22 mouse cellular contexts compared by ENCODE assay signal in genomic region chr15:21344749-21345148, GRCm38 (mm10).
DNase-seq lines count a peak whose midpoint lies in the region; ATAC-seq and TF ChIP-seq lines count a peak whose summit lies in the region.
"Had no signal": no experiment of that assay in that cellular context is flagged by ENCODE, and none has a peak within 500 bp of the region (broad histone marks: within the 10 kb centered on the region; RNA-seq: fewer than 3 reads in every experiment).

No protein-coding gene starts in this region.

- H3K27ac ChIP-seq in forebrain, embryonic 11.5 days (ENCODE audit: low read depth, low read length): no peak overlapping the region
- H3K27ac ChIP-seq in forebrain, embryonic 10.5 days: no peak overlapping the region
- no peak overlapping the region for H3K27ac ChIP-seq in forebrain, embryonic 13.5 days
- no peak overlapping the region for H3K27ac ChIP-seq in midbrain, embryonic 14.5 days (replicated peaks; ENCODE audit: low read depth, low read length)
- H3K27ac ChIP-seq in kidney, embryonic 16.5 days (ENCODE audit: low read length): no peak overlapping the region
- H3K27ac ChIP-seq: heart, adult 2 months; limb, embryonic 13.5 days; liver, embryonic 13.5 days; neural tube, embryonic 12.5 days had no signal

- DNase-seq in forebrain, embryonic 11.5 days (ENCODE audit: low spot score): peak; percentile 44
- no peak for DNase-seq in forebrain, embryonic 10.5 days (ENCODE audit: extremely low spot score, low spot score)
- peak; percentile 86 for DNase-seq in brain, embryonic 14.5 days (ENCODE audit: low read depth)
- DNase-seq in midbrain, embryonic 14.5 days: peak; percentile 73
- no peak for DNase-seq in layer of hippocampus, adult 18-20 months (ENCODE audit: low spot score in 2 of 2)
- DNase-seq in spleen, postnatal 36 days (ENCODE audit: low spot score in 2 of 2): no peak
- DNase-seq: cerebellum, adult 9-11 months; gastrocnemius, postnatal 14 days; heart, adult 2 months; heart, postnatal 36 days; kidney, adult 8-10 months; kidney, postnatal 25 days; liver, embryonic 13.5 days; lung, embryonic 14.5 days; lung, postnatal 4 days; thymus, postnatal 36 days had no signal

- H3K36me3 ChIP-seq in forebrain, embryonic 11.5 days (ENCODE audit: control insufficient read depth, insufficient read depth, low read length): no peaks in the 10 kb centered on the region
- no peaks in the 10 kb centered on the region for H3K36me3 ChIP-seq in forebrain, embryonic 10.5 days (replicated peaks)
- no peaks in the 10 kb centered on the region for H3K36me3 ChIP-seq in forebrain, embryonic 13.5 days (ENCODE audit: poor library complexity, severe bottlenecking)
- no peaks in the 10 kb centered on the region for H3K36me3 ChIP-seq in midbrain, embryonic 14.5 days (ENCODE audit: control insufficient read depth, insufficient read depth, low read length)
- H3K36me3 ChIP-seq in kidney, embryonic 16.5 days (ENCODE audit: insufficient read depth, low read length): no peaks in the 10 kb centered on the region
- H3K36me3 ChIP-seq: limb, embryonic 13.5 days; liver, embryonic 13.5 days; neural tube, embryonic 12.5 days had no signal

- H3K9ac ChIP-seq in forebrain, embryonic 11.5 days (ENCODE audit: low read length): no peak overlapping the region
- H3K9ac ChIP-seq in forebrain, embryonic 13.5 days: no peak overlapping the region
- H3K9ac ChIP-seq in midbrain, embryonic 14.5 days (replicated peaks; ENCODE audit: low read length): no peak overlapping the region
- H3K9ac ChIP-seq in kidney, embryonic 16.5 days (replicated peaks; ENCODE audit: low read length): no peak overlapping the region
- H3K9ac ChIP-seq: limb, embryonic 13.5 days; liver, embryonic 13.5 days; lung, embryonic 14.5 days; neural tube, embryonic 12.5 days had no signal

- H3K9me3 ChIP-seq in forebrain, embryonic 11.5 days (ENCODE audit: control insufficient read depth, low read length): no peaks in the 10 kb centered on the region
- H3K9me3 ChIP-seq in forebrain, embryonic 10.5 days: no peaks in the 10 kb centered on the region
- H3K9me3 ChIP-seq in forebrain, embryonic 13.5 days (replicated peaks): no peaks in the 10 kb centered on the region
- H3K9me3 ChIP-seq in midbrain, embryonic 14.5 days (ENCODE audit: control insufficient read depth, low read length): no peaks in the 10 kb centered on the region
- H3K9me3 ChIP-seq in kidney, embryonic 16.5 days (ENCODE audit: low read length): no peaks in the 10 kb centered on the region
- H3K9me3 ChIP-seq: limb, embryonic 13.5 days; liver, embryonic 13.5 days; neural tube, embryonic 12.5 days had no signal

- ATAC-seq in forebrain, embryonic 11.5 days (replicated peaks; ENCODE audit: low FRiP score): peak; percentile 84
- peak; percentile 80; the same call in 1 of the 2 replicates for ATAC-seq in forebrain, embryonic 13.5 days
- ATAC-seq in midbrain, embryonic 14.5 days (ENCODE audit: low FRiP score, low TSS enrichment): peak; percentile 79; the same call in 1 of the 2 replicates
- ATAC-seq in kidney, embryonic 16.5 days (ENCODE audit: low FRiP score, low TSS enrichment): no peak
- ATAC-seq: inflammation-experienced regulatory T-cells, adult 6 months had no signal

- WGBS in forebrain, embryonic 11.5 days: 18% methylated on average over 3 of the region's 3 CpGs
- WGBS in forebrain, embryonic 10.5 days: 35% methylated on average over 3 of the region's 3 CpGs
- WGBS in forebrain, embryonic 13.5 days: 16% methylated on average over 3 of the region's 3 CpGs
- 13% methylated on average over 3 of the region's 3 CpGs for WGBS in midbrain, embryonic 14.5 days
- WGBS in kidney, embryonic 16.5 days: 74% methylated on average over 3 of the region's 3 CpGs

- H3K4me3 ChIP-seq in forebrain, embryonic 11.5 days (ENCODE audit: low read depth, low read length): no peak overlapping the region
- H3K4me3 ChIP-seq in forebrain, embryonic 10.5 days: no peak overlapping the region
- H3K4me3 ChIP-seq in forebrain, embryonic 13.5 days: no peak overlapping the region
- no peak overlapping the region for H3K4me3 ChIP-seq in midbrain, embryonic 14.5 days (replicated peaks; ENCODE audit: low read depth, low read length)
- no peak overlapping the region for H3K4me3 ChIP-seq in kidney, embryonic 16.5 days (ENCODE audit: low read length)
- H3K4me3 ChIP-seq: erythroblast, embryonic 14.5 days; heart, adult 2 months; limb, embryonic 13.5 days; liver, embryonic 13.5 days; neural tube, embryonic 12.5 days had no signal

- H3K4me1 ChIP-seq in forebrain, embryonic 11.5 days (replicated peaks; ENCODE audit: control insufficient read depth, insufficient read depth, low read length): no peaks in the 10 kb centered on the region
- peaks cover 20% of the 10 kb centered on the region for H3K4me1 ChIP-seq in forebrain, embryonic 10.5 days
- 0 out of 2 replicates have a peak, but pooled peaks cover 3% of the 10 kb centered on the region for H3K4me1 ChIP-seq in forebrain, embryonic 13.5 days
- peaks cover 9% of the 10 kb centered on the region; the same call in 1 of the 2 replicates for H3K4me1 ChIP-seq in midbrain, embryonic 14.5 days (ENCODE audit: control insufficient read depth, insufficient read depth, low read length)
- no peaks in the 10 kb centered on the region for H3K4me1 ChIP-seq in kidney, embryonic 16.5 days (ENCODE audit: insufficient read depth, low read length)
- H3K4me1 ChIP-seq: limb, embryonic 13.5 days; liver, embryonic 13.5 days; neural tube, embryonic 12.5 days had no signal

- no peaks in the 10 kb centered on the region for H3K27me3 ChIP-seq in forebrain, embryonic 11.5 days (ENCODE audit: control insufficient read depth, insufficient read depth, low read length)
- H3K27me3 ChIP-seq in forebrain, embryonic 10.5 days (ENCODE audit: poor library complexity, severe bottlenecking): peaks cover 4% of the 10 kb centered on the region; the same call in 1 of the 2 replicates
- no peaks in the 10 kb centered on the region for H3K27me3 ChIP-seq in forebrain, embryonic 13.5 days
- H3K27me3 ChIP-seq in midbrain, embryonic 14.5 days (ENCODE audit: control insufficient read depth, insufficient read depth, low read length): no peaks in the 10 kb centered on the region
- no peaks in the 10 kb centered on the region for H3K27me3 ChIP-seq in kidney, embryonic 16.5 days (ENCODE audit: insufficient read depth, low read length)
- H3K27me3 ChIP-seq: limb, embryonic 13.5 days; liver, embryonic 13.5 days; neural tube, embryonic 12.5 days had no signal

- no peak for TF ChIP-seq POLR2A in brain, embryonic 14.5 days (IDR thresholded peaks at IDR 0.05; ENCODE audit: borderline replicate concordance, extremely low read depth, insufficient read depth, insufficient read length, poor library complexity, severe bottlenecking)

- no peak for TF ChIP-seq CTCF in brain, embryonic 14.5 days (IDR thresholded peaks at IDR 0.05; ENCODE audit: borderline replicate concordance, extremely low read depth, insufficient read depth, insufficient read length)

- H3K4me2 ChIP-seq in forebrain, embryonic 11.5 days (ENCODE audit: low read depth, low read length, severe bottlenecking): no peak overlapping the region
- no peak overlapping the region for H3K4me2 ChIP-seq in forebrain, embryonic 13.5 days
- no peak overlapping the region for H3K4me2 ChIP-seq in midbrain, embryonic 14.5 days (ENCODE audit: low read length)
- H3K4me2 ChIP-seq in kidney, embryonic 16.5 days (replicated peaks; ENCODE audit: low read depth, low read length): no peak overlapping the region
- H3K4me2 ChIP-seq: limb, embryonic 13.5 days; liver, embryonic 13.5 days; lung, embryonic 14.5 days; neural tube, embryonic 12.5 days had no signal

Comparison
In these comparisons a context has a peak if more than half of its experiments do, and no peak if none do; other contexts are left out.
1. DNase-seq: peak in forebrain, embryonic 11.5 days (single experiment), brain, embryonic 14.5 days (single experiment) and midbrain, embryonic 14.5 days (single experiment); none in forebrain, embryonic 10.5 days (single experiment), layer of hippocampus, adult 18-20 months (0 of 2) and spleen, postnatal 36 days (0 of 2).